Mouse (Mus musculus) midbrain, embryonic 11.5 days (tissue): ENCODE data around the gene Apol9b. TPM values are rescaled to one million over a fixed set of nuclear protein-coding genes. Genes with fewer than 3 reads are reported as not detected.
A peak's percentile ranks its signal among the peaks of the same experiment; 100 is the strongest.
"Not testable (repeated sequence)": the region's sequence is repeated elsewhere in the genome, so short reads cannot be mapped to it uniquely, and the experiment has no call there.

ENCODE experiments used
- ATAC-seq: fragments of 200-750 bp; cut with Nextera tagmentation; 2 replicates; pipeline ENCODE4 v1.8.0; 2017; ENCODE audit warnings: moderate TSS enrichment, moderate library complexity; ENCODE audit not compliant: low FRiP score
- DNase-seq: peaks from one replicate; pipeline ENCODE4 v3.0.0; 2015; ENCODE audit warnings: low spot score; ENCODE audit errors: missing footprints
- H3K27ac ChIP-seq: fragments of 300-500 bp; sonication (generic); 2 replicates; pipeline ENCODE4 v1.5.1; 2014; ENCODE audit warnings: low read depth, low read length
- H3K27me3 ChIP-seq: fragments of 300-500 bp; sonication (generic); 2 replicates; pipeline ENCODE4 v1.6.1; 2014; ENCODE audit warnings: mild to moderate bottlenecking, low read length, moderate library complexity, mixed read lengths; ENCODE audit not compliant: control insufficient read depth, insufficient read depth
- H3K36me3 ChIP-seq: fragments of 300-500 bp; sonication (generic); 2 replicates; pipeline ENCODE4 v1.6.1; 2014; ENCODE audit warnings: mild to moderate bottlenecking, low read length, moderate library complexity, mixed read lengths; ENCODE audit not compliant: control insufficient read depth, insufficient read depth
- H3K4me1 ChIP-seq: fragments of 300-500 bp; sonication (generic); 2 replicates; pipeline ENCODE4 v1.6.1; 2014; ENCODE audit warnings: low read length; ENCODE audit not compliant: control insufficient read depth, insufficient read depth
- H3K4me2 ChIP-seq: fragments of 300-500 bp; sonication (generic); 2 replicates; pipeline ENCODE4 v1.6.1; 2014; ENCODE audit warnings: mild to moderate bottlenecking, moderate library complexity
- H3K4me3 ChIP-seq: fragments of 300-500 bp; sonication (generic); 2 replicates; pipeline ENCODE4 v1.5.1; 2014; ENCODE audit warnings: low read depth, low read length
- H3K9ac ChIP-seq: fragments of 300-500 bp; sonication (generic); 2 replicates; pipeline ENCODE4 v1.6.1; 2014; ENCODE audit warnings: low read length
- H3K9me3 ChIP-seq: fragments of 300-500 bp; sonication (generic); 2 replicates; pipeline ENCODE4 v1.6.1; 2016; ENCODE audit warnings: low read length; ENCODE audit not compliant: control insufficient read depth
- WGBS: fragments of 180-500 bp; shearing (Covaris S2); extraction: QIAGEN DNeasy Blood & Tissue Kit; methylation state at CpG from one replicate; pipeline ENCODE4 v1.1.7; 2014; 5-methylcytosine and 5-hydroxymethylcytosine counted together
- polyA plus RNA-seq: library from polyadenylated mRNA; unstranded; fragments of >200 nt; fragmentation: Nextera tagmentation; extraction: Ambion mirVana; gene quantifications from 2 replicates; pipeline ENCODE4 v1.2.1, GENCODE M21; 2014

Apol9b gene
- polyA plus RNA-seq, 1 experiment from 2014 or later: not detected

- not testable (repeated sequence) for H3K9ac ChIP-seq
These were observed 12.7 kb downstream of the Apol9b start for GRCm38 (mm10) chr15:77741556-77741955.

GRCm38 (mm10) chr15:77744632-77745031 is 15.8 kb downstream of the Apol9b start:
- DNase-seq (peak; percentile 59), ATAC-seq (no peak)
- Histone ChIP-seq H3K4me2 (no peak overlapping the region), H3K36me3 (no peaks in the 10 kb centered on the region), H3K4me1 (no peaks in the 10 kb centered on the region), H3K27ac (no peak overlapping the region), H3K9me3 (no peaks in the 10 kb centered on the region), H3K4me3 (no peak overlapping the region), H3K27me3 (no peaks in the 10 kb centered on the region), H3K9ac (no peak overlapping the region)
- WGBS: 43% methylated on average over 5 of the region's 5 CpGs

More at GRCm38 (mm10) chr15:77741556-77741955, 12.7 kb downstream of the Apol9b start:
- peak; percentile 19 for DNase-seq
- 86% methylated on average over 6 of the region's 6 CpGs for WGBS
- H3K9me3 ChIP-seq, H3K36me3 ChIP-seq, H3K4me3 ChIP-seq, H3K27me3 ChIP-seq, H3K4me1 ChIP-seq, ATAC-seq, H3K4me2 ChIP-seq, H3K27ac ChIP-seq: not testable (repeated sequence)

GRCm38 (mm10) chr15:77745081-77745480 is 16.2 kb downstream of the Apol9b start:
- DNase-seq (peak; percentile 72), ATAC-seq (no peak)
- Histone ChIP-seq H3K4me1 (no peaks in the 10 kb centered on the region), H3K4me3 (no peak overlapping the region), H3K4me2 (no peak overlapping the region), H3K9me3 (no peaks in the 10 kb centered on the region), H3K36me3 (no peaks in the 10 kb centered on the region), H3K27ac (no peak overlapping the region), H3K27me3 (no peaks in the 10 kb centered on the region), H3K9ac (no peak overlapping the region)

- Histone ChIP-seq H3K27me3 (no peaks in the 10 kb centered on the region), H3K4me2 (no peak overlapping the region), H3K9me3 (no peaks in the 10 kb centered on the region), H3K4me1 (no peaks in the 10 kb centered on the region), H3K9ac (no peak overlapping the region), H3K36me3 (no peaks in the 10 kb centered on the region), H3K27ac (no peak overlapping the region), H3K4me3 (no peak overlapping the region)
- ATAC-seq: no peak
- DNase-seq: no peak
- 95% methylated on average over 1 of the region's 1 CpGs for WGBS
These were observed 17.5 kb downstream of the Apol9b start for GRCm38 (mm10) chr15:77746326-77746725.

GRCm38 (mm10) chr15:77748414-77748813 is 19.6 kb downstream of the Apol9b start:
- Histone ChIP-seq H3K27ac (no peak overlapping the region), H3K36me3 (no peaks in the 10 kb centered on the region), H3K9me3 (no peaks in the 10 kb centered on the region), H3K27me3 (no peaks in the 10 kb centered on the region), H3K4me2 (no peak overlapping the region), H3K4me1 (no peaks in the 10 kb centered on the region), H3K9ac (no peak overlapping the region), H3K4me3 (no peak overlapping the region)
- 100% methylated on average over 3 of the region's 3 CpGs for WGBS
- ATAC-seq (no peak), DNase-seq (peak; percentile 17)

- no peak for ATAC-seq
- WGBS: 91% methylated on average over 10 of the region's 10 CpGs
- no peaks in the 10 kb centered on the region for H3K27me3 ChIP-seq
- no peaks in the 10 kb centered on the region for H3K36me3 ChIP-seq
- H3K9ac ChIP-seq: no peak overlapping the region
- H3K4me1 ChIP-seq: no peaks in the 10 kb centered on the region
- DNase-seq: peak; percentile 23
- no peak overlapping the region for H3K4me3 ChIP-seq
- no peak overlapping the region for H3K27ac ChIP-seq
- H3K4me2 ChIP-seq: no peak overlapping the region
- H3K9me3 ChIP-seq: no peaks in the 10 kb centered on the region
These were observed 20.9 kb downstream of the Apol9b start for GRCm38 (mm10) chr15:77749717-77750116.

- Histone ChIP-seq H3K27me3 (no peaks in the 10 kb centered on the region), H3K9ac (no peak overlapping the region), H3K4me3 (no peak overlapping the region), H3K4me1 (no peaks in the 10 kb centered on the region), H3K4me2 (no peak overlapping the region), H3K9me3 (no peaks in the 10 kb centered on the region), H3K36me3 (no peaks in the 10 kb centered on the region), H3K27ac (no peak overlapping the region)
- 28% methylated on average over 1 of the region's 1 CpGs for WGBS
- peak; percentile 72 for DNase-seq
- no peak for ATAC-seq
These were observed 21.6 kb downstream of the Apol9b start for GRCm38 (mm10) chr15:77750461-77750860.

- Histone ChIP-seq H3K4me3 (no peak overlapping the region), H3K36me3 (no peaks in the 10 kb centered on the region), H3K27ac (no peak overlapping the region), H3K9ac (no peak overlapping the region), H3K4me2 (no peak overlapping the region), H3K4me1 (no peaks in the 10 kb centered on the region), H3K27me3 (no peaks in the 10 kb centered on the region), H3K9me3 (no peaks in the 10 kb centered on the region)
- 64% methylated on average over 11 of the region's 11 CpGs for WGBS
- no peak for ATAC-seq
- DNase-seq: peak; percentile 78
These were observed 23.6 kb downstream of the Apol9b start for GRCm38 (mm10) chr15:77752443-77752842.

- no peak overlapping the region for H3K27ac ChIP-seq
- no peak for DNase-seq
- no peaks in the 10 kb centered on the region for H3K27me3 ChIP-seq
- WGBS: no CpG with 5 or more reads among the region's 2 CpGs
- no peak for ATAC-seq
- H3K9me3 ChIP-seq: no peaks in the 10 kb centered on the region
- no peak overlapping the region for H3K4me3 ChIP-seq
- no peaks in the 10 kb centered on the region for H3K36me3 ChIP-seq
- H3K9ac ChIP-seq: no peak overlapping the region
- no peak overlapping the region for H3K4me2 ChIP-seq
- H3K4me1 ChIP-seq: no peaks in the 10 kb centered on the region
These were observed 26.3 kb downstream of the Apol9b start for GRCm38 (mm10) chr15:77755132-77755531.

- H3K9me3 ChIP-seq: no peaks in the 10 kb centered on the region
- no peak for ATAC-seq
- no peaks in the 10 kb centered on the region for H3K36me3 ChIP-seq
- H3K27me3 ChIP-seq: no peaks in the 10 kb centered on the region
- no peak for DNase-seq
- H3K27ac ChIP-seq: no peak overlapping the region
- no peak overlapping the region for H3K9ac ChIP-seq
- no peaks in the 10 kb centered on the region for H3K4me1 ChIP-seq
- no peak overlapping the region for H3K4me2 ChIP-seq
- H3K4me3 ChIP-seq: no peak overlapping the region
- 61% methylated on average over 2 of the region's 2 CpGs for WGBS
These were observed 27.2 kb downstream of the Apol9b start for GRCm38 (mm10) chr15:77756081-77756480.
